Mouse (Mus musculus): ENCODE results near the gene Hist1h3f. TPM values are rescaled to one million over a fixed set of nuclear protein-coding genes. Genes with fewer than 3 reads are reported as not detected.

Gene Hist1h3f
- polyA plus RNA-seq, 1 experiment = 7.8 TPM

Other genes starting within 250 kb of the Hist1h3f start
- gene Zfp322a, start 174.8 kb upstream of the Hist1h3f start, polyA plus RNA-seq (2012; ENCODE audit: low replicate concordance) = 0.23 and 1.0 TPM in 2 replicates
- gene Abt1, start 120.2 kb upstream of the Hist1h3f start, polyA plus RNA-seq (2012; ENCODE audit: low replicate concordance) = 4.0 and 4.7 TPM in 2 replicates
- 0.12 and 0.15 TPM in 2 replicates for gene Btn1a1, start 78.2 kb upstream of the Hist1h3f start, polyA plus RNA-seq (2012; ENCODE audit: low replicate concordance)
- gene Btn2a2, start 55.2 kb upstream of the Hist1h3f start, polyA plus RNA-seq (2012; ENCODE audit: low replicate concordance) = not detected in 2 replicates
- gene Hist1h4h, start 13.0 kb upstream of the Hist1h3f start, polyA plus RNA-seq (2012; ENCODE audit: low replicate concordance) = 22.4 and 24.1 TPM in 2 replicates
- gene Hist1h2af, start 10.1 kb upstream of the Hist1h3f start, polyA plus RNA-seq (2012; ENCODE audit: low replicate concordance) = 1,274 and 2,101 TPM in 2 replicates
- gene Hist1h3g, start 8.6 kb upstream of the Hist1h3f start, polyA plus RNA-seq (2012; ENCODE audit: low replicate concordance) = 9.7 and 27.2 TPM in 2 replicates
- gene Hist1h2bh, start 660 bp upstream of the Hist1h3f start, polyA plus RNA-seq (2012; ENCODE audit: low replicate concordance) = 2.6 and 2.9 TPM in 2 replicates
- gene Hist1h4f, start 7.6 kb downstream of the Hist1h3f start, polyA plus RNA-seq (2012; ENCODE audit: low replicate concordance) = 39.6 and 48.6 TPM in 2 replicates
- 0.89 and 1.4 TPM in 2 replicates for gene Hist1h1d, start 9.2 kb downstream of the Hist1h3f start, polyA plus RNA-seq (2012; ENCODE audit: low replicate concordance)
- 12.2 and 20.5 TPM in 2 replicates for gene Hist1h3e, start 18.3 kb downstream of the Hist1h3f start, polyA plus RNA-seq (2012; ENCODE audit: low replicate concordance)
- gene Hist1h2ae, start 27.2 kb downstream of the Hist1h3f start, polyA plus RNA-seq (2012; ENCODE audit: low replicate concordance) = 20.4 and 37.8 TPM in 2 replicates
- 19.7 and 30.7 TPM in 2 replicates for gene Hist1h2bg, start 27.3 kb downstream of the Hist1h3f start, polyA plus RNA-seq (2012; ENCODE audit: low replicate concordance)
- 15.2 and 20.1 TPM in 2 replicates for gene Hist1h2bf, start 30.1 kb downstream of the Hist1h3f start, polyA plus RNA-seq (2012; ENCODE audit: low replicate concordance)
- 1.2 and 1.8 TPM in 2 replicates for gene Hist1h2ad, start 30.3 kb downstream of the Hist1h3f start, polyA plus RNA-seq (2012; ENCODE audit: low replicate concordance)
- 1.1 and 5.4 TPM in 2 replicates for gene Hist1h3d, start 31.7 kb downstream of the Hist1h3f start, polyA plus RNA-seq (2012; ENCODE audit: low replicate concordance)
- gene Hist1h4d, start 37.5 kb downstream of the Hist1h3f start, polyA plus RNA-seq (2012; ENCODE audit: low replicate concordance) = 21.9 and 50.4 TPM in 2 replicates
- 1.7 and 2.0 TPM in 2 replicates for gene Hist1h2be, start 77.1 kb downstream of the Hist1h3f start, polyA plus RNA-seq (2012; ENCODE audit: low replicate concordance)
- gene Hist1h1e, start 78.5 kb downstream of the Hist1h3f start, polyA plus RNA-seq (2012; ENCODE audit: low replicate concordance) = 6.8 and 18.7 TPM in 2 replicates
- 1.7 and 2.0 TPM in 2 replicates for gene Hist1h2ac, start 139.9 kb downstream of the Hist1h3f start, polyA plus RNA-seq (2012; ENCODE audit: low replicate concordance)
- gene Hist1h2bc, start 140.1 kb downstream of the Hist1h3f start, polyA plus RNA-seq (2012; ENCODE audit: low replicate concordance) = 3.1 and 3.3 TPM in 2 replicates
- gene Hist1h1t, start 151.8 kb downstream of the Hist1h3f start, polyA plus RNA-seq (2012; ENCODE audit: low replicate concordance) = not detected in 2 replicates
- gene Hist1h4c, start 154.4 kb downstream of the Hist1h3f start, polyA plus RNA-seq (2012; ENCODE audit: low replicate concordance) = 3.9 and 4.0 TPM in 2 replicates
- 5.0 and 7.1 TPM in 2 replicates for gene Hfe, start 166.8 kb downstream of the Hist1h3f start, polyA plus RNA-seq (2012; ENCODE audit: low replicate concordance)
- 13.0 and 32.3 TPM in 2 replicates for gene Hist1h1c, start 194.8 kb downstream of the Hist1h3f start, polyA plus RNA-seq (2012; ENCODE audit: low replicate concordance)
- gene Hist1h3c, start 201.6 kb downstream of the Hist1h3f start, polyA plus RNA-seq (2012; ENCODE audit: low replicate concordance) = 4.9 and 12.8 TPM in 2 replicates
- 14.4 and 31.0 TPM in 2 replicates for gene Hist1h2bb, start 202.7 kb downstream of the Hist1h3f start, polyA plus RNA-seq (2012; ENCODE audit: low replicate concordance)
- 39.8 and 47.5 TPM in 2 replicates for gene Hist1h2ab, start 207.1 kb downstream of the Hist1h3f start, polyA plus RNA-seq (2012; ENCODE audit: low replicate concordance)
- 4.5 and 16.4 TPM in 2 replicates for gene Hist1h3b, start 208.2 kb downstream of the Hist1h3f start, polyA plus RNA-seq (2012; ENCODE audit: low replicate concordance)
- gene Hist1h4b, start 213.0 kb downstream of the Hist1h3f start, polyA plus RNA-seq (2012; ENCODE audit: low replicate concordance) = 7.2 and 8.6 TPM in 2 replicates
- gene Hist1h4a, start 217.2 kb downstream of the Hist1h3f start, polyA plus RNA-seq (2012; ENCODE audit: low replicate concordance) = 40.2 and 48.3 TPM in 2 replicates
- gene Hist1h3a, start 218.3 kb downstream of the Hist1h3f start, polyA plus RNA-seq (2012; ENCODE audit: low replicate concordance) = 0.45 and 5.1 TPM in 2 replicates
- gene Hist1h1a, start 219.6 kb downstream of the Hist1h3f start, polyA plus RNA-seq (2012; ENCODE audit: low replicate concordance) = 1.2 and 1.7 TPM in 2 replicates
- not detected in 2 replicates for gene Trim38, start 225.9 kb downstream of the Hist1h3f start, polyA plus RNA-seq (2012; ENCODE audit: low replicate concordance)

Measured in leukemia stem cell, adult 10-12 weeks (primary cell).